Mouse (Mus musculus) cerebellum, adult 11 months (tissue): Measurements from ENCODE around the gene Coq8a.
A peak's percentile ranks its signal among the peaks of the same experiment; 100 is the strongest.

Experiments
- DNase-seq: peaks from one replicate; pipeline ENCODE4 v3.0.0; 2022

Gene Coq8a

DNA sequence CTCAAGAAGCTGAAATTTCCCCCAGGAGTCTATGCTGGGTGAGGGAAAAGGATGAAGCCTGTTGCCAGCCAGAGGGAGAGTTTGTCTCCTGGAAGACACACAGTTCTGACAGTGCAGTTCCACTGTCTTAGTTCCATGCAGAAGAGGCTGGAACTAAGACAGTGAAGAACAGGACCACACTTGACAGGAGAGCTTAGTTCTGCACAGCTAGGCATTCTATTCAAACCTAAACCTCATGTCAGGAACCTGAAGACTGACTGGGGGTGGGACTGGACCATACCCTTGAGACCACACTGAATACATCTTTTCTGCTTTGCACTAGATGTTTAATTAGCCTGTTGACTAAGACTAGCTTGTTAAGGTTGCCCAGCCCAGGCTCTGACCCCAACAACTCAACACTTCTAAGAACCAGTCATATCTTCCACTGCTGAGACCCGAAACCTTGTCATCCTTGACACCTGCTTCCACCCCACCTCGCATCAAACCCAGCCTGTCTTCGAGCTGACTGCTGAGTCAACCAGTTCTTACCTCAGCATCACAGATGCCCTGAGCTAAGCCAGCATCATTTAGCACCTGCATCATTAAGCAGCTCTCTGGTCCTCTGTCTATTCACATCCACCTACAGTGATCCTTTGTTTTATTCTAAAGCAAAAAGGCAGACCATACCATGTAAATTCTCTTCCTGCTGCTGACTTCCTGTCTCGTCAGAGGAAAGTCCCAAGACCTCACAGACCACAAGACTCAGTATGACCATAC is at the start of gene Coq8a:
Gene Coq8a, minus strand, starts transcription at position 644 of the 756 bp plus-strand sequence.
- DNase-seq = no peak

DNA sequence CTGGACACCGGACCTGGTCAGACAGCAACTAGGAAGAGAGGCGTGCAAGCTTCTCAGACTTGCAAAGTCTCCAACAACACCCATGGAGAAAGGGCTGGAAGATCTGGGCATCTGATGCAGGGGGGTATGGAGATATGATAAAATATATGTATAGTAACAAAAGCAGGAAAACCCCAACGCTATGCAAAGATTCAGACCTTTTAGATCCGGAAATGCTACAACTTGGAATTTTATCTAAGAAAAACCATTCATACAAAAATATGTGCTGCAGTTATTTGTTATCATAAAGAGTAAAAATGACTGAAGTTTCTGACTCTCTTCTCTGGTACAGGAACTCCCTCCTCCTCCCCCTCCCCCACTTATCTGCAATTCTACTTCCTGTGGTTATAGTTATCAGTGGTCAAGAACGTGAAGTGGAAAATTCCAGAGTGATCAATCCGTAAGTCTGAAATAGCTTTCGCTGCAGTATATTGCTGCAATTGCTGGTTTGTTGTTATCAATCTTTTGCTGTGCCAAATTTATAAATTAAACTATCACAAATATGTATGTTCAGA is 49.3 kb upstream of the Coq8a start:
- no peak for DNase-seq

DNA sequence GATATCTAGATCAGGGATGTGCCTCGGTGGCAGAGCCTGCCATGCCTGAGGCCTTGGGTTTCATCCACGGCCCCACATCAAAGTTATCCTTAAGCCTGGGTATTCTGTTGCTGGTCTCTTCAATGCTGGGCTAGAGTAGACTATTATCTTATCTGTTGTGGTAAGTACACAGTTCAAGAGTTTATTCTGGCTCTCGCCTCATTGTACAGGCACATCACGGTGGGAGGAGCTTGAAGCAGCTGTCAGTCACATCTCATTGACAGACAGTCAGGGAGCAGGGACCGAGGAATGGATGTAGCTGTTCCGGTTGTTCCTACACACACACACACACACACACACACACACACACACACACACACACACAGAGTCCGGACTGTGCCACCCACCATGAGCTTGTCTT is 48.5 kb upstream of the Coq8a start:
- DNase-seq = no peak

DNA sequence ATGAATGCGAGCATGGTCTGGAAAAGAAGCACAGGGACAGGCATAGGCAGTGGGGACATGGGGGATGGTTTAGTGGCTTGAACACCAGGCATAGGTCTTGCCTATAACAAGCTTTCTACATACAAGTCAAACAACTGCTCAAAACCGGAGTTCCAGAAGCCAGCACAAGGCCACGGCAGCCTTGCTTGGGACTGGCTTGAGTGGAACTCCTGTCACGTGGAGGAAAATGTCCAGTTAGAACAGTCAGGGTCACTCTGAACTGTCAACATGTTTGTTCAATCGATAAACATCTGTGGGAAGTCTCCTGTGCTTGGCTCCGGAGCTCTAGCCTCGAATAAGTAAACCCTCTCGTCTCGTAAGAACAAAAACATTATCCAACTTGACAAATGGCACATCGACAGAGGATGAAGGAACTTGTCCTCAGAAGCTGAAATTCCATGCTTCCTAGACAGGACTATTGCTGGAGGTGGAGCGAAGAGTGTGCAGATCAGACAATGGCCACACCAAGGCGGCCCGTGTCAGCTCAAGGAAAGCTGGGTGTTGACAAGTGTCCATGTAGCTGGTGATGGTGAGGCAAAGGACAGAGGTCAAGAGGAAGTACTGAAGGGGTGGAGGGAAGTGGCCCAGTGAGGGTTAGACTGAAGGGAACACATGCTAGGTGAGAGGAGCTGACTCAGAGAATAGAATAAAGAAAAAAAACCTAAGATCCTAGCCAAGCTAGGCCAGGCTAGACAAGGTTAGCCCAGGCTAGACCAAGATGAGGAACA is 46.5 kb upstream of the Coq8a start:
- no peak for DNase-seq

DNA sequence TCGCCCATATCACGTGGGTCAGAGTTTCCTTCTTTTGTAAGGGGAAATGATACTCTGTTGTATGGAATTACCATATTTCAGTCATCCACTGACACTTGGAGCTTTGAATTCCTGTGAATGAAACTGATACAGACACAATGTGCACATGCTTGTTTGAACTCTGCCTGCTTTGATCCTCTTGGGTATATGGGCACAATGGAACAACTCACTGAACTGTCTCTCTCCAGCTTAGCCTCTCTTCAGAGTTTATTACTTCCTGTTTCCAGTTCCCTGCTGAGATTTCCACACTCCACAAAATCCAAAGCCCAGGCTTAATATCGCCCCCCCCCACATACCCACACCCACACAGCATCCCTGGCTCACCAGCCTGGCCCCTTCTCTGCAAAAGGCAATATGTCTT is 32.3 kb upstream of the Coq8a start:
- DNase-seq = no peak

DNA sequence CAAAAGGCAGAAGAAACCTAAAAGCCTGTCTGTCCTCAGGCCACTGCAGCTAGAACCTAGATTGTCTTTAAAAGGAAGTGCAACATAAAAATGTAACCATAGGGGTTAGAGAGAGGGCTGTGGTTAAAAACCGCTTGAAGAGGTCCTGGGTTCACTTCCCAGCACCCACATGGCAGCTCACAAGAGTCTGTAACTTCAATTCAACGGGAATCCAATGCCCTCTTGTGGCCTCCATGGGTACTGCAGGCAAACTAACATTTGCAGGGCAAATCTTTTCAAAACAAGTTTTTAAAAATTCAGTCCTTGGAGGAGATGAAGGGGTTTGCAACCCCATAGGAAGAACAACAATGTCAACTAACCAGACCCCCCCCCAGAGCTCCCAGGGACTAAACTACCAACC is 31.2 kb upstream of the Coq8a start:
- DNase-seq = no peak

DNA sequence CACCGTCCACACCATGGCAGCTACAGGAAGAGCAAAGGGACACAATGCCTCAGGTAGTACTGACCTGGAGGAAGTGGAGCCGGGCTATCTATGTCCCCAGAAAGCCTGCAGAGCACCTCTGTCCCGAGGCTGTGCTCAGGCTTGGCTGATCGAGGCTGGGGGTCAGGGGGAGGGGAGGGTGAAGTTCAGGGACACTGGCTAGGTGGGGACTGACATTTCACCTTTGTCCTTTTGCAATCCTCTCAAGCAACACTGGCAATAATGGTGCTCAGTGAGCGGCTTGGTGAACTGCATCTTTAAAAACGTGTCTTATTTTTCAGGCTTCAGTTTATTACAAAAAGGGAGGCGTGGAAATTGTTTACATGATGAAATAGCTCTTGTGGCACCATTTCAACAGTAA is 30.5 kb upstream of the Coq8a start:
- no peak for DNase-seq

DNA sequence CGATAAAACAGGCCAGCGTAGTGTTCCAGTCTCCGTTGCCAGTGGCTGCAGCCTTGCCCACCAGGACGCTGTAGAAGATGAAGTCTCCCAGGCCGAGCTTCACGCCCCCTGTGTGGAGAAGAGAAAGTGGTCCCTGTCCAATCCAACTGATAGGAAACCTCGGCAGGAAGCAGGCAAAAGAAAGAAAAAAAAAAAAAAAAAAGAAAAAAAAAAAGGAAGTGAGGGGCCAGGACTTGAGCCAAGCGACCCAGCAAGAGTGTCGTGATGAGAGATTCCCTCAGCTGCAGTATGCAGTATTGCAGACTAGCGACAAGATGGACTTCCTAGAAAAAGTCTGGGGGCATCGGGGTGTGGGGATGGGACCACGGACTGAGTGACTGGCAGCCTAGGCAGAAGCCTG is 29.5 kb upstream of the Coq8a start:
- DNase-seq = no peak

DNA sequence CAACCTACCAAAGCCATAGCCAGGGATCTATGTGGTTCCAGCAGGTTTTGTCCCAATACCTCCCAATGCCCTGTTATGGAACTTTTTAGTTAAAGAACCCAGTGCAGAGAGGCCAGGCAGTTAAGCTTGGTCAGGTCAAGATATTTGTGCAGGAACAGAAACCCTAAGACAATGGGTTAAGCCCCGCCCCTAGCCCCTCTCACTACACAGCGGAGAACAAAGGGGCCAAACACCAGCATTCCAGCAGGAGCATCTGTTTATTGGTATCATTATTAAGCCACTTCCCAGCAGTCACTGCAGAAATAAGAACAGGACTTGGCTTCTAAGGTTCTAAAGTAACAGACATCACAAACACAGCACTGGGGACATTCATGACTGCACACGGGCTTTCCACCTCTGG is 27.4 kb upstream of the Coq8a start:
- DNase-seq = no peak

DNA sequence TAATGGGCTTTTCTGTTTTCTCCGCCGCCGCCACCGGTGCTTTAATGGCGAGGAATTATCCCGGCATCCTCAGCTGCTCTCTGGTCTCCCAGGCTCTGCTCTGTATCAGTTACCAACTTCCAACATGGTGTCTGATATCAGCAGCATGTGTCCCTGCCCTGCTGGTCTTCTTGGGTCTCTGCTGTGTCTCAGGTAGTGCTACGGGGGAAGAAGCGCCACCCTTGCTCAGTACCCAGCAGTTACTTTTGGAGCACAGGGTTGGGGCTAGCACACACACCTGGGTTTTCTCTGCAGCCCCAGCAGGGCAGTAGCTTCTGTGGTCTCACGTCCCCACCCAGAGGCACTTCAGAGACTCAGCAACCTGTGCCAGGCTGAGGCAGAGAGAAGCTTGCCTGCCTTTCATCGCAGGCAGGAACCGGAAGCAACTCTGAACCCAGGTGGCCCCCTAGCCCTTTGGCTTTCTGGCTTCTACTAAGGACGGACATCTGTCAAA is 26.9 kb upstream of the Coq8a start:
- no peak for DNase-seq

DNA sequence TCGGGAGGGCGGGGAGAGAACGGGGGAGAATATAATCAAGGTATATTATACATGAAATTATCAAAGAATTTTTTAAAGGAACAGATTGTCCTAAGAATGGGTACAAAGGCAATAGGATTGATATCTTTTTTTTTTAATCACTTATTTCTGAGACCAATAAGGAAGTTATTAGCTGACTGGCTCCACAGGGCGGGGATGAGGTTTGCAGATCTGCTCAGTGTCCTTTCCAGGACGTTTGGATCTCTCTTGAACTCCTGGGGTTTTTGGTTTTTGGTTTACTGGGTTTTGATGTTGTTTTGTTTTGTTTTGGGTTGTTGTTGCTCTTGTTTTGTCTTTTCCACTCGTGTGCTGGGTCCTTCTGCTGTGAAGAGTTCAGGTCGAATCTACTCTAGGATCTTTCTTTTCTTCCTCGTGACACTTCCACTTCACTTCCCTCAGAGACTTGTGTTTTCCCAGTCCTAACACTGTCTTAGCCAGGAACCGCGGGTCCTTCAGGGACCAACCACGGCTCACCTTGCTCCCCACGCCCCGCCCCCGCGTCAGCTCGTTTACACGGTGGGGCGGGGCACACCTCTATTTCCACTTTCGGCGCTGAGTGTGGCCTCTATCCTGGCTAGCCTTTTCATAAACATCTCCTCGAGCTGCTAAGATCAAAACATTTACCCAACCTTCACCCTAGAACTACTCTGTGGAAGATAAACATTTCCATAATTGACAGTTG is 26.3 kb upstream of the Coq8a start:
- DNase-seq = peak; percentile 61

DNA sequence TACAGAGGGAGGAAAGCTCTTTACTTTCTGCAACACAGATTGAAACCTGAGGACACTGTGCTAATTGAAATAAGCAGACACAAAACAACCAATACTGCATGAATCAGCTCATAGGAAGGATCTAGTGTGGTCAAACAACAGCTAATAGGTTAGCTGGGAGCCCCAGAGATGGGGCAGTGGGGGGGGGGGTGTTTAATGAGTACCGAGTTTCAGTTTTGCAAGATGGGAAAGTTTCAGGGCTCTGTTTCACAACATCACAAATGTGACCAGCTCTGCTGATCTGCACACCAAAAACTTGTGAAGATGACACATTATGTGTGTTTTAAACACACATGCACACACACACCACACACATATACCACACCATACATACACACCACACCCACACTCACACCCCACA is 22.6 kb upstream of the Coq8a start:
- DNase-seq = no peak

DNA sequence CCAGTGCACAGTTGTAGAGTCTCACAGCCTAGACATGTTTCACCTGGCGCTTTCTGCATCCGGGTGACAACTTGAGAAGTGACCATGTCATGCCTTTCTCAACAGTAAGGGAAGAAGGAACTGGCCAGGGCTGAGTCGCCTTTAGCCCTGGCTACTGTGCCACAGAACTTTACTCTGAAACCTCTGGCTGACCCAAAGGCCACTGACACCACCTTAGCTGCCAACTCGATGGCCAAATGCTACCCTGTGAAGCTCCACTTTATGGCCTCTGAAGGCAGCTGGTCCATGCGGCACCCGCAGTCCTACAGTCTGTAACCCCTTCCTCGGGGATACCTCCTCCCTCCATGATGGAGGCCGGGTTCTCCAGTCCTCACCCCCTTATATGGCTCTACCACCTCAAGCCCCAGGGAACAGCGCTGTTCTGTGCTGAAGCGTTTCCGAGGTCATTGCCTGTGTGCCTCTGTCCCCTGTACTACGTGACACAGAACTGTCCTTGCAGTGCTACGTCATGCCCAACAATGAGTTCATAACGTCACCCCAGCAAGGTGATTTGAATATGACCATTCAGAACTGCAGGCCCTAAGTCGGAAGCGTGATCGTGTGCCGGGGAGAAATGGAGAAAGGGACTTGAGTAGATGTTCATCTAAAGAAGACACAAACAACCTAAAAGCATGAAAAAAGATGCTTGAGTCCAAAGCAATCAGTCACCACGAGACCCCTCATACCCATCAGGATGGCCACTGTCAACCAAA is 21.6 kb upstream of the Coq8a start:
- no peak for DNase-seq

DNA sequence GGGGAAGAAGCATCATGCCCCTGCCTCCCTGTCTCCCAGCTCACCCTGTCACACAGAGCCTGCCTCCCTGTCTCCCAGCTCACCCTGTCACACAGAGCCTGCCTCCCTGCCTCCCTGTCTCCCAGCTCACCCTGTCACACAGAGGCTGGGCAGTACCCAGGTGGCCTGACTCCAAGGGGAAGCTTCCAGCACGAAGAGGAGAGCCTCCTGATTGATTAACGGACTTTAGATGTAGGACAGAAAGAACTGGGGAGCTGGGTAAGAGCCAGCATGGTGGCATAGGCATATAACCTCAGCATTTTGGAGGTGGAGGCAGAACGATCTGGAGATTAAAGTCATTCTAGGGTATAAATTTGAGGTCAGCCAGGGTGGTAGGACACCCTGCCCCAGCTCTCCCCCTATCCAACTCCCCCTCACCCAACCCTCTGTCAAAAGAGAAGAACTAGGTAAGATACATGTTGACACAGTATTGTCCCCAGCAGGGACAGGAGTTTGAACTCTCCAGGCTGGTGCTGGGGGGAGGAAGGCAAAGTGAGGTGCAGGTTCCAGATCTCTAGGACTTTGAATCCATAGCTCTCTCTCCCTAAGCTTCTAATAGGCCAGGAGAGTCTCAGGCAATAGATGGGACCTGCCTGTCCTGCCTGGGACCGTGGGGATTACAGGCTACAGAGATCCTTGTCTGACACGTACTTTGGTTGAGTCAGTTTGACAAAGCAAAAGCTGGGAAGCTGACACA is 17.3 kb upstream of the Coq8a start:
- no peak for DNase-seq

DNA sequence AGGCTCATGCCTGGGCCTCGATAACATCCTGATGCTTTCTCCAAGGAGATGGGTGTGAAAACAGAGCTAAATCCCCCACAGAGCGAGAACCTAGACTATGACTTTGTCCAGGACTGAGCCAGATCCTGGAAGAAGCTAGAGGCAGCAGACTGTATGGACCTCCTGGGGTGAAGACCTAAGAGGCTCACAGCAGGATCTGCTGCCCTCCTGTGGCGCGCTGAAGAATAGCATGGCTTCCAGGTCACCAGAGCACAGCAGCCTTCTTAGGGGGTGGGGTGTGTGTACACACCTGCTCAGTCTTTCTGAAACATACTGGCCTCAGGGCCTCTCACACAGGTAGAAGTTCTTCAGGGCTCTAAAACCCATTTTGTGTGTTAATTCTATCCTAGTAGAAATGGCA is 15.6 kb upstream of the Coq8a start:
- peak; percentile 52 for DNase-seq

DNA sequence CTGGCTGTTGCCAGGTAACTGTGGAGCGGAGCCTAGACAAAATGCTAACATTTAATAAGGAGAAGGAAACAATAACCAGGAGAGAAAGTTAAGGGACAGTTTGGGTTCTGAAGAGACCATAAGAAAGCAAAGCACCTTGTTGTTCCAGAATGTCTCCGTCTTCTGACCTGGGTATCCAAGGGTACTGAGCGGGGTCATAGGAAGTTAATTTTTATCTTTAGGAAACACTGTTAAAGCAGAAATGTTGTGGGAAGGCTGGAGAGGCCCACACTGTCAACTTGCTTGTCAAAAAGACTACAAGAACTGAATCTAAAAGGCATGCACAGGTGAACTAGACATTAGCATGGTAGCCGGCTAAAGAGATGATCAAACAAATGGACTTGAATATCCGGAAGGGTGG is 13.5 kb upstream of the Coq8a start:
- DNase-seq = no peak

DNA sequence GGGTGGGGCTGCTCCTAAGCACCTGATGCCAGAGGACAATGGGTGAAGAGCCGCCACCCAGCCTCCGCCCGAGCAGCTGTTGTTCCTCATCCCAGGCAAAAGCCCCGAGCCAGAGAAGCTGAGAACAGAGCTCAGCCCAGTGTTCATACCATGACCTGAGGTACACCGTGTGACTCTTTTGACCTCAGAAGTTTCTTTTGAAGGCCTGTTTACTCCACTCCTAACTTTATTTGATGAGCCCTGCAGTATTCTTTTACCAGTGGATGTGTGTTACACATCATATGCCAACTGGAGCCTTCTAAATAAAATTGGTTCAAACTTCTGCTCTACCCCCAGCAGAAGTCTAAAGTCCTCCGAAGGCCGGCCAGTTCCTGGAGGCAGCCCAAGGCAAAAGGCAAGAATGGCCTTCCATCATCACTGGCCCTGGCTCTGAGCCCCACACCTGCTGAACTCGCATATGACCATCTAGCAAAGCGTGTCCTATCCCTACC is 11.4 kb upstream of the Coq8a start:
- DNase-seq = no peak

DNA sequence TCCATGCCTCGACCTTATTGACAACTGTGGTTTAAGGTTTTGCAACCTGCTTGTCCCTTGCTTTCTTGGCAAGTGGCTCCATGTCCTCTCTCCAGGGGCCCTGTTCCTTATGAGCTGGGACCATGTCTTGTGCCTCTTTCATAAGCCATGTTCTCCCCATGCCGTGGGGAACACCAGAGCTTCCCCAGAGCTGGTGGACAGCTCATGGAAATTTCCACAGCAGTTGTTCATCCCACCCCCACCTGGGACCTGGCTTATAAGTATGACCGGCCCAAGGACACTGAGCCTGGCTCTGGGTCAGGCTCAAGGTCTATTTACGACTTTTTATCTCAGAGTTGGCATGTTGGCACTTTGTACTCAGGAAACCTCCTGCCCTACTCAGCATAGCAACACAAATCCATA is 10.6 kb upstream of the Coq8a start:
- no peak for DNase-seq

DNA sequence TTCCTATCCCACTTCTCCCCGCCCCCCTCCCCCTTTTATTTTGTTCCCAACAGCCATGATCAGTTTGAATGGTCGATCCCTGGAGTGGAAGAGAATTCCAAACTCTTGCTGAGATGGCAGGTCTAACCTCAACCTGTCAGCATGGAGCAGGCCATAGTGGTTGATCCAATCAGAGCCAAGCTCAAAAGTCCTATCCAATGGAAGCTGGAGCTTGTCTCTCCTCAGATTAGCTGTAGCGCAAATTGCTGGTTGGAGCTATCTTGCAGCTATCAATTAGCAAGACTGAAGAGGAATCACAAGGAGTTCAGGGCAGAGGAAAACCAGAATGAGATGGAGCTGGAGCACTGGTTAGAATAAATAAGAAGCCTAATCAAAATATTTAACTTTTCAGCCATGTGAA is 9.0 kb upstream of the Coq8a start:
- no peak for DNase-seq

DNA sequence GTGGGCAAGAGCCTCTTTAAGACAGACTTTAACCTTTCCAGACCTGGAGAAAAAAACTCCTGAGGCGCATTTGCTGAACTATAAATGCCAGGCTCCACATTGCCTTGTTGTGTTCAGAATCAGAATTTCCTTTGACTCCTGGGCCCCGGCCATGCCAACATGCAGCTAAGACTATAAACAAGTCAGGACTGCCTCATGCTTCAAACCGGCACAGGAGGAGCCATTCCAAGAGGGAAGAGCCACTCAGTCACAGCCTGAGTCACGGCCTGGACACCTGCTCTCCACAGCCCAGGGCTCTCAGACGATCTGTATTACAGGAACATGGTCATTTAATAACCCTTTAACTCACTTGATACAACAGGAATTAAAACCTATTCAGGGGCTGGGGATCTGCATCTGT is 1.3 kb upstream of the Coq8a start:
- no peak for DNase-seq

DNA sequence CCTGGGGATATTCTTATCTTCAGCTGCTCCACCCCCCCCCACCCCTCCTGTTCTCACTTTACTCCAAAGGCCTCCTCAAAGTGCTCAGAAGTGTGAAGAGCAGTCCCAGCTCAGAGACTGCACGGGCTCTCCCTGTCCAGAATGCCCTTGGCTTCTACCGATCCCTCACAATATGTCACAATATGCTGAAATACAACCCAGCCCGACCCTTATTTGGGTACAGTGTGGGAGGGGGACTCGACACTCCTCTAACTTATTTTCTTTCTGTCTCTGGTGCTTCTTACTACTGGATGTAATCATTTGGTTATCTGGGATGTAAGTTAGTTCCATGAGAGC is 281 bp upstream of the Coq8a start:
- DNase-seq = no peak

DNA sequence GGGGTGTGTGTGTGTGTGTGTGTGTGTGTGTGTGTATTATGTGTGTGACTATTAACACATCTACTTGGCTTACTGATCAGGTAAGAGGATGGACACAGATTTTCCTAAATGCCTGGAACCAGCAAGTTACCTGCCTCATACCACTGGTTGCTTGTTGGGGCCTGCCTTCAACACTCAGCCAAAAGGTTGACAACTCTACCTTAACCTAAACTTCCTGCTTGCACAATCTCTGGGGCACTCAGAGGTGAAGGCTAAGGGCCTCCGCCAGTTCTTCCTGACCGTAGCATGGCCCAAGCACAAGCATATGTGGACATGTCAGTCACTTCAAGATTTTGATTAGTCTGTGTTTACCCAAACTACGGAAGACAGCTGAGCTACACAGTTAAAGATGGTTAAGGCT is 1.4 kb downstream of the Coq8a start:
- no peak for DNase-seq
